Mouse (Mus musculus): ENCODE measurements around the gene Tbx6.

Gene Tbx6

DNA sequence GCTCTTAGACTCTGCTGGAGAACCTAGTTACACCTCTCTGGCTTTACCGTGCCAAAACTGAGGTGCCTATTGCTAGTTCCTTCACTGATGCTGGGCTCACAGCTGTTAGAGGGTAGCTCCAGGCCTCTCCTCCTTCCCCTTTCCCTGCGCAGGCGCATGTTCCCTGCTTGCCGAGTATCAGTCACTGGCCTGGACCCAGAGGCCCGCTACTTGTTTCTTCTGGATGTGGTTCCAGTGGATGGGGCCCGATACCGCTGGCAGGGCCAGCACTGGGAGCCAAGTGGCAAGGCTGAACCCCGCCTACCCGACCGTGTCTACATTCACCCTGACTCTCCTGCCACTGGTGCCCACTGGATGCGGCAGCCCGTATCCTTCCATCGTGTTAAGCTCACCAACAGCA lies 1.4 kb downstream of the Tbx6 start:
- Histone ChIP-seq H3K36me3 (ENCODE audit: insufficient read depth, low read length) (peaks cover 74% of the 10 kb centered on the region), H3K4me1 (replicated peaks; ENCODE audit: low read depth, low read length) (peaks cover 87% of the 10 kb centered on the region), H3K27me3 (ENCODE audit: insufficient read depth, low read length) (no peaks in the 10 kb centered on the region), H3K9me3 (ENCODE audit: low read length) (no peaks in the 10 kb centered on the region), H3K4me3 (replicated peaks; ENCODE audit: low read length) (no peak overlapping the region)
- TF ChIP-seq NANOG (IDR thresholded peaks at IDR 0.05; ENCODE audit: borderline replicate concordance, low read length): no peak
- no peak for TF ChIP-seq POU5F1 (IDR thresholded peaks at IDR 0.05; ENCODE audit: borderline replicate concordance, low read length)
- TF ChIP-seq CTCF (conservative IDR thresholded peaks at IDR 0.05; ENCODE audit: low read length): no peak

DNA sequence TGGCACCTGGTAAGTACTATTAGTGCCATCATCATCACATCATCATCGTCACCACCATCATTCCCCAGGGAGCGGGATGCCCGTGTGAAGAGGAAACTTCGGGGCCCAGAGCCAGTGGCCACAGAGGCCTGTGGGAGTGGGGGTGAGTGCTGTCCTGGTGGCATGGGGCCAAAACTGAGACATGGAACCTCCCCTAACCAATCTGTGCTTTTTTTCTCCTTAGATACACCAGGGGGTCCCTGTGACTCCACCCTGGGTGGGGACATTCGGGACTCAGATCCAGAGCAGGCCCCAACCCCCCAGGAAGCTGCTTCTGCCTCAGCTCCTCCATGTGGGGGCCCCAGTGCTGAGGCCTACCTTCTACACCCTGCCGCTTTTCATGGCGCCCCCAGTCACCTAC lies 3.2 kb downstream of the Tbx6 start:
- Histone ChIP-seq H3K4me1 (replicated peaks; ENCODE audit: low read depth, low read length) (peaks cover 89% of the 10 kb centered on the region), H3K9me3 (ENCODE audit: low read length) (no peaks in the 10 kb centered on the region), H3K36me3 (ENCODE audit: insufficient read depth, low read length) (peaks cover 76% of the 10 kb centered on the region), H3K4me3 (replicated peaks; ENCODE audit: low read length) (no peak overlapping the region; the same call in 1 of the 2 replicates), H3K27me3 (ENCODE audit: insufficient read depth, low read length) (no peaks in the 10 kb centered on the region)
- TF ChIP-seq NANOG (IDR thresholded peaks at IDR 0.05; ENCODE audit: borderline replicate concordance, low read length) (no peak), POU5F1 (IDR thresholded peaks at IDR 0.05; ENCODE audit: borderline replicate concordance, low read length) (no peak), CTCF (conservative IDR thresholded peaks at IDR 0.05; ENCODE audit: low read length) (no peak)

DNA sequence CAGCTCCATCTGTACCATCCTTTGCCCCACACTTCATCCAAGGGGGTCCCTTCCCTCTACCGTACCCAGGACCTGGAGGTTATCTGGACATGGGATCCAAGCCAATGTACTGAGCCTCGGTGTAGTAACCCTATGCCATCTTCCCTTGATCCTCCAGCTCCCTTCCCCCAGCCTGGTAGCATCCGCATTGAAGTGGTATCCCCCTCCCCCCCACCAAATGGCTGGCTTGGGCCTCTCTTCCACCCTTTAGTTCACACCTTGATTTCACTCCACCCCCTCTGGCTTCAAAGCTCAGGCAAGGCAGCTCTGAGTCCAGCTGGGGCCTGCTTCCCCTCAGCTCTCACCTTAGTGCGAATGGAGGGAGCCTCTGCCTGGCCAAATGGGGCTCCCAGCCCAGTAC lies 3.8 kb downstream of the Tbx6 start:
- peaks cover 90% of the 10 kb centered on the region for H3K4me1 ChIP-seq (replicated peaks; ENCODE audit: low read depth, low read length)
- TF ChIP-seq POU5F1 (IDR thresholded peaks at IDR 0.05; ENCODE audit: borderline replicate concordance, low read length) (no peak), NANOG (IDR thresholded peaks at IDR 0.05; ENCODE audit: borderline replicate concordance, low read length) (no peak), CTCF (conservative IDR thresholded peaks at IDR 0.05; ENCODE audit: low read length) (no peak)
- H3K4me3 ChIP-seq (replicated peaks; ENCODE audit: low read length): no peak overlapping the region
- H3K9me3 ChIP-seq (ENCODE audit: low read length): no peaks in the 10 kb centered on the region
- no peaks in the 10 kb centered on the region for H3K27me3 ChIP-seq (ENCODE audit: insufficient read depth, low read length)
- H3K36me3 ChIP-seq (ENCODE audit: insufficient read depth, low read length): peaks cover 82% of the 10 kb centered on the region

DNA sequence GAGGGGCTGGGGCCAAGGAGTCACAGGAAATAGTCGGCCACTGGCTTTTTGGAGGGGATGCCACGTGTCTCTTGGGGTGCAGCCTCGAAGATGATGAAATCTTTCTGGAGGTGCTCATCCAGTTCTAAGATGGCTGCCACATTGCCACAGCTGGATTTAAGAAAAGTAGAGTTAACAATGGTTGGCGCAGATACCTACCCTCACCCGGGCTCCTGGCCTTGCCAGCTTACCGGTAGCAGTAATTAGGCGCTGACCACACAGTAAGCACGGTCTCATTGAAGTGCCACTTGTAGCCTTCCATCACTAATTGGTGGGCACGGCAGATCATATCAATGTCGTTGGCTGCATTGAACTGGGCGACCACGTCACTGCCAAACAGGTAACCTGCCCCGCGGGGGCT lies 4.9 kb downstream of the Tbx6 start:
- H3K27me3 ChIP-seq (ENCODE audit: insufficient read depth, low read length): no peaks in the 10 kb centered on the region
- H3K4me1 ChIP-seq (replicated peaks; ENCODE audit: low read depth, low read length): peaks cover 91% of the 10 kb centered on the region
- TF ChIP-seq CTCF (conservative IDR thresholded peaks at IDR 0.05; ENCODE audit: low read length) (no peak), NANOG (IDR thresholded peaks at IDR 0.05; ENCODE audit: borderline replicate concordance, low read length) (no peak), POU5F1 (IDR thresholded peaks at IDR 0.05; ENCODE audit: borderline replicate concordance, low read length) (no peak)
- no peaks in the 10 kb centered on the region for H3K9me3 ChIP-seq (ENCODE audit: low read length)
- H3K36me3 ChIP-seq (ENCODE audit: insufficient read depth, low read length): peaks cover 91% of the 10 kb centered on the region
- no peak overlapping the region for H3K4me3 ChIP-seq (replicated peaks; ENCODE audit: low read length)

DNA sequence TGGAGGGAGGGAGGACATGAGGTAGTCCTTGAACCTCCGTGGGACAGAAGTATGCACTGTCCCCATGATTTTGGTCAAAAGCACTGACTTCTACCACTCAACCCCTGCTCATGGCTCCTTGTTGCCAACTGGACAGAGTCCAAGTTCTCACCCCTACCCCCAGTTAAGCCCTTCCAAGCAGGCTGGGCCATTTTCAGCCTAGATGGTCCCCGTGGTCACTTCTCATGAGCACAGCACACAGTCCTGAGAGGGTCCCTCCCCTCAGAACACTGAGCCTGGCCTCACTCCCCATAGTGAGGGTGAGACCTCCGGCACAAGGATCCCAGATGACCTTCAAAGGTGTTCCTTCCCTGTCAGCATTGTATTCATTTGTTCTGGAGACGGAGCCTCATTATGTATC lies 7.9 kb downstream of the Tbx6 start:
- H3K27me3 ChIP-seq (ENCODE audit: insufficient read depth, low read length): no peaks in the 10 kb centered on the region
- no peaks in the 10 kb centered on the region for H3K9me3 ChIP-seq (ENCODE audit: low read length)
- 0 out of 2 replicates have a peak overlapping the region, but pooled peaks have one; percentile 8 for H3K4me3 ChIP-seq (replicated peaks; ENCODE audit: low read length)
- peaks cover 84% of the 10 kb centered on the region for H3K4me1 ChIP-seq (replicated peaks; ENCODE audit: low read depth, low read length)
- TF ChIP-seq POU5F1 (IDR thresholded peaks at IDR 0.05; ENCODE audit: borderline replicate concordance, low read length): no peak
- TF ChIP-seq CTCF (conservative IDR thresholded peaks at IDR 0.05; ENCODE audit: low read length): no peak
- TF ChIP-seq NANOG (IDR thresholded peaks at IDR 0.05; ENCODE audit: borderline replicate concordance, low read length): no peak
- H3K36me3 ChIP-seq (ENCODE audit: insufficient read depth, low read length): peaks cover 75% of the 10 kb centered on the region

DNA sequence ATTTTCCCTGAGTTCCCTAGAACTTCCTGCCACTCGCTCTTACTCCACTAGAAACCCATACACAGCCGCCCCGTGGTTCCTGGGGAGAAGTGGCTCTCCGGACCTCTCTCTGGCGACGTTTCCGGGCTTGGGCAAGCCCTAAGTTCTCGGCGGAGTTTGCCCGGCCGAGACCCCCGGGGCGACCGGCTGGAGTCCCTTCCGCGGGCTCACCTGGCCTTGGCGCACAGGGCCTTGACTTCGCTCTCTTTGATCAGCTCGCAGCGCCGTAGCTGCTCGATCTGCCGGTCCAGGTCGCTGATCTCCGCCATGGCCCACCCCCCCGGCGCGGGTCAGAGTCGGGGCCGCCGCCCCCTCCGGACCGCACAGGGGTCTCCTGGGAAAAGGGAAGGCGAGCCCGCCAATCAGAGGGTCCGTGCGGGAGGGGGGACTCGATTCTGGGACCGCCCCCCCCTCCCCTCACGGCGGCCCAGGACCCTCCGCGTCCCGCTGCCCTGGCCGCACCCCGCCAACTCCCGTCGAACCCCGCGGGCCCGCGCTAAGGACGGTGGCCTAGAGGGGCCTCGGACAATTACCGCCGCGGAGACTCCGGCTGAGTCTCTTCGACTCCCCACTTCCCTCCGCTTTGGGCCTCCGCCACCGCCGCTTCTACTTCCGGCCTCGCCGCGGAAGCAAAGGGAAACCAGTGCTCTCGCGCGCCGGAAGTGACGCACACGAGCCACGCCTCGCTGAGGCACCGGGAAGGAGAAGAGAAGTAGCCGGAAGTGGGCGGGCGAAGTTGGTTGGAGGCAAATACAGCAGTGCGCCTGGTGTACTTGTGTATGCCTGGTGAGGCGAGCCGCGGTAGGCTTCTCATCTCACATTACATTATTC lies 10.8 kb downstream of the Tbx6 start, which contains the start of gene Ppp4c:
Gene Ppp4c (minus strand): TSS at position 646 of the 870 bp plus-strand sequence.
- H3K4me1 ChIP-seq (replicated peaks; ENCODE audit: low read depth, low read length): peaks cover 83% of the 10 kb centered on the region
- H3K27me3 ChIP-seq (ENCODE audit: insufficient read depth, low read length): no peaks in the 10 kb centered on the region
- TF ChIP-seq NANOG (IDR thresholded peaks at IDR 0.05; ENCODE audit: borderline replicate concordance, low read length) (no peak), POU5F1 (IDR thresholded peaks at IDR 0.05; ENCODE audit: borderline replicate concordance, low read length) (no peak), CTCF (conservative IDR thresholded peaks at IDR 0.05; ENCODE audit: low read length) (no peak)
- no peaks in the 10 kb centered on the region for H3K9me3 ChIP-seq (ENCODE audit: low read length)
- peaks cover 75% of the 10 kb centered on the region for H3K36me3 ChIP-seq (ENCODE audit: insufficient read depth, low read length)
- H3K4me3 ChIP-seq (replicated peaks; ENCODE audit: low read length): peak within 1 kb of the TSS; percentile 98

DNA sequence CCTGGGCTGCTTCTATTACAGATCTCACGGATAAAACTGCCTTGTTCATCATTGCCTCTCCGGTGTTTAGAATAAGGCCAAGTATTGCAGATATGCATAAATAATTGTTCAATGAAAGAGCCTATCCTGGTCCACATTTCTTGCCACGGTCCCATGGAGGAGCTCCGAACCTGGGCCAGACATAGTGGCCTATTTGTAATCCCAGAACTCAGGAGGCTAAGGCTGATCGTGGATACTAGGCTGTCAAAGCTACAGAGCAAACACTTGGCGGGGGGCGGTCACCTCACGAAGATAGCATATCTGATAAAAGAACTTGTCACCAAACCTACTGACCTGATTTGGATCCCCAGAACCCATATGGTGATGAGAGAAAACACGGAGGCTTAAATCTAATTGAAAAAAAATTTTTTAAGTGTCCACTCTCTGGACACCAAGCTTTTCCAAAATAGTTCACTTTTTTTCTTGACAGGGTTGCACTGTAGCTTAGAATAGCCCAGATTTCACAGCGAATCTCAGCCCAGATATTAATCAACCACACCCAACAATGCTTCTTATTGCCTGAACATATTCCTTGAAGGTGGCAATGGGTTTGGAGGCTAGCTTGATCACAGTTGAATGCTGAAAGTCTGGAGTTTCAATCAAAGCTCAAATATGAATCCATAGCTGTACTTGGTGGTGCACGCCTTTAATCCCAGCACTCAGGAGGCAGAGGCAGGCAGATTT lies 11.6 kb downstream of the Tbx6 start:
- H3K4me1 ChIP-seq (replicated peaks; ENCODE audit: low read depth, low read length): peaks cover 79% of the 10 kb centered on the region
- H3K9me3 ChIP-seq (ENCODE audit: low read length): no peaks in the 10 kb centered on the region
- H3K36me3 ChIP-seq (ENCODE audit: insufficient read depth, low read length): peaks cover 75% of the 10 kb centered on the region
- no peak for TF ChIP-seq CTCF (conservative IDR thresholded peaks at IDR 0.05; ENCODE audit: low read length)
- no peak for TF ChIP-seq NANOG (IDR thresholded peaks at IDR 0.05; ENCODE audit: borderline replicate concordance, low read length)
- TF ChIP-seq POU5F1 (IDR thresholded peaks at IDR 0.05; ENCODE audit: borderline replicate concordance, low read length): no peak
- no peaks in the 10 kb centered on the region for H3K27me3 ChIP-seq (ENCODE audit: insufficient read depth, low read length)
- peak overlapping the region; percentile 98 for H3K4me3 ChIP-seq (replicated peaks; ENCODE audit: low read length)

Data from E14TG2a.4 (cell line).